Mouse (Mus musculus): ENCODE data around the gene Mbtps1. TPM values are rescaled to one million over a fixed set of nuclear protein-coding genes. Genes with fewer than 3 reads are reported as not detected.
A peak's percentile ranks its signal among the peaks of the same experiment; 100 is the strongest.

Gene Mbtps1
- 72.7 TPM for polyA plus RNA-seq (2012; fragmentation: generic; extraction: Trizol)
- long read RNA-seq, experiment 1, full-length matches to known transcripts, result 10 of 22 reads
- long read RNA-seq, experiment 1, partial matches to known transcripts, result 10 of 22 reads
- long read RNA-seq, experiment 1, other reads (novel, unspliced or antisense), result 2 of 22 reads
- long read RNA-seq, experiment 2, full-length matches to known transcripts, result 338 of 453 reads
- long read RNA-seq, experiment 2, partial matches to known transcripts, result 18 of 453 reads
- long read RNA-seq, experiment 2, other reads (novel, unspliced or antisense), result 97 of 453 reads

- peak within 1 kb of the TSS; percentile 98 for H3K4me3 ChIP-seq (ENCODE audit: insufficient read depth, poor library complexity, severe bottlenecking)
- peak within 1 kb of the TSS; percentile 96 for H3ac ChIP-seq (ENCODE audit: control insufficient read depth, insufficient read length, low read depth)
- H3K36me3 ChIP-seq (ENCODE audit: control insufficient read depth, insufficient read depth), result peaks cover 12% of the 10 kb centered on the region
- H3K27me3 ChIP-seq (ENCODE audit: control insufficient read depth, insufficient read depth, insufficient read length), result no peaks in the 10 kb centered on the region
- H3K79me3 ChIP-seq (ENCODE audit: low read depth), result peaks cover 44% of the 10 kb centered on the region
- TF ChIP-seq CTCF (IDR thresholded peaks at IDR 0.05; ENCODE audit: control insufficient read depth, insufficient read depth, insufficient read length) (no peak), CEBPB (IDR thresholded peaks at IDR 0.05; ENCODE audit: low read depth) (no peak), MYOD1 (IDR thresholded peaks at IDR 0.05; ENCODE audit: control insufficient read depth, insufficient read length, low read depth) (no peak), MYOG (IDR thresholded peaks at IDR 0.05; ENCODE audit: control insufficient read depth, extremely low read depth, insufficient read length) (no peak), MAX (IDR thresholded peaks at IDR 0.05) (peak; percentile 63), USF1 (IDR thresholded peaks at IDR 0.05; ENCODE audit: low read depth) (no peak)
- H3K79me2 ChIP-seq (ENCODE audit: control insufficient read depth, insufficient read depth), result peaks cover 46% of the 10 kb centered on the region
Measured at GRCm38 (mm10) chr8:119558603-119559401, at the start of gene Mbtps1. TSS of gene Mbtps1 (minus strand) at chr8:119558735.

- no peak overlapping the region for H3K4me3 ChIP-seq (ENCODE audit: insufficient read depth, poor library complexity, severe bottlenecking)
- H3K27me3 ChIP-seq (ENCODE audit: control insufficient read depth, insufficient read depth, insufficient read length), result no peaks in the 10 kb centered on the region
- H3K79me2 ChIP-seq (ENCODE audit: control insufficient read depth, insufficient read depth), result peaks cover 14% of the 10 kb centered on the region
- H3K79me3 ChIP-seq (ENCODE audit: low read depth), result peaks cover 4% of the 10 kb centered on the region
- TF ChIP-seq FOSL1 (IDR thresholded peaks at IDR 0.05; ENCODE audit: insufficient read depth, low read length, poor library complexity, severe bottlenecking) (no peak), MYOD1 (IDR thresholded peaks at IDR 0.05; ENCODE audit: control insufficient read depth, insufficient read length, low read depth) (no peak), MAX (IDR thresholded peaks at IDR 0.05) (no peak), USF1 (IDR thresholded peaks at IDR 0.05; ENCODE audit: low read depth) (no peak), MYOG (IDR thresholded peaks at IDR 0.05; ENCODE audit: control insufficient read depth, extremely low read depth, insufficient read length) (no peak), CEBPB (IDR thresholded peaks at IDR 0.05; ENCODE audit: low read depth) (no peak), CTCF (IDR thresholded peaks at IDR 0.05; ENCODE audit: control insufficient read depth, insufficient read depth, insufficient read length) (no peak)
- H3K36me3 ChIP-seq (ENCODE audit: control insufficient read depth, insufficient read depth), result peaks cover under 1% of the 10 kb centered on the region
- H3ac ChIP-seq (ENCODE audit: control insufficient read depth, insufficient read length, low read depth), result no peak overlapping the region
Measured at GRCm38 (mm10) chr8:119606224-119606623, 47.7 kb upstream of the Mbtps1 start.

- H3ac ChIP-seq (ENCODE audit: control insufficient read depth, insufficient read length, low read depth), result peak within 1 kb of the TSS; percentile 94
Measured at GRCm38 (mm10) chr8:119604996-119605395, 46.5 kb upstream of the Mbtps1 start, which contains the start of gene Taf1c. TSS of gene Taf1c (minus strand) at chr8:119605222.

GRCm38 (mm10) chr8:119604398-119604803, 45.9 kb upstream of the Mbtps1 start:
- peak overlapping the region; percentile 63 for H3K4me3 ChIP-seq (ENCODE audit: insufficient read depth, poor library complexity, severe bottlenecking)
- peaks cover 4% of the 10 kb centered on the region for H3K79me3 ChIP-seq (ENCODE audit: low read depth)
- TF ChIP-seq MYOD1 (IDR thresholded peaks at IDR 0.05; ENCODE audit: control insufficient read depth, insufficient read length, low read depth) (no peak), FOSL1 (IDR thresholded peaks at IDR 0.05; ENCODE audit: insufficient read depth, low read length, poor library complexity, severe bottlenecking) (no peak), CTCF (IDR thresholded peaks at IDR 0.05; ENCODE audit: control insufficient read depth, insufficient read depth, insufficient read length) (no peak), MAX (IDR thresholded peaks at IDR 0.05) (no peak), MYOG (IDR thresholded peaks at IDR 0.05; ENCODE audit: control insufficient read depth, extremely low read depth, insufficient read length) (no peak), USF1 (IDR thresholded peaks at IDR 0.05; ENCODE audit: low read depth) (no peak), CEBPB (IDR thresholded peaks at IDR 0.05; ENCODE audit: low read depth) (no peak)
- H3K27me3 ChIP-seq (ENCODE audit: control insufficient read depth, insufficient read depth, insufficient read length), result no peaks in the 10 kb centered on the region
- H3K36me3 ChIP-seq (ENCODE audit: control insufficient read depth, insufficient read depth), result peaks cover 4% of the 10 kb centered on the region
- H3K79me2 ChIP-seq (ENCODE audit: control insufficient read depth, insufficient read depth), result peaks cover 14% of the 10 kb centered on the region
- peak overlapping the region; percentile 94 for H3ac ChIP-seq (ENCODE audit: control insufficient read depth, insufficient read length, low read depth)

More at GRCm38 (mm10) chr8:119604996-119605395, 46.5 kb upstream of the Mbtps1 start, which contains the start of gene Taf1c:
- Histone ChIP-seq H3K27me3 (ENCODE audit: control insufficient read depth, insufficient read depth, insufficient read length) (no peaks in the 10 kb centered on the region), H3K79me2 (ENCODE audit: control insufficient read depth, insufficient read depth) (peaks cover 14% of the 10 kb centered on the region), H3K36me3 (ENCODE audit: control insufficient read depth, insufficient read depth) (peaks cover 4% of the 10 kb centered on the region), H3K79me3 (ENCODE audit: low read depth) (peaks cover 4% of the 10 kb centered on the region), H3K4me3 (ENCODE audit: insufficient read depth, poor library complexity, severe bottlenecking) (peak within 1 kb of the TSS; percentile 63)
- TF ChIP-seq FOSL1 (IDR thresholded peaks at IDR 0.05; ENCODE audit: insufficient read depth, low read length, poor library complexity, severe bottlenecking) (no peak), USF1 (IDR thresholded peaks at IDR 0.05; ENCODE audit: low read depth) (no peak), CTCF (IDR thresholded peaks at IDR 0.05; ENCODE audit: control insufficient read depth, insufficient read depth, insufficient read length) (peak; percentile 74), MAX (IDR thresholded peaks at IDR 0.05) (peak; percentile 82)

GRCm38 (mm10) chr8:119603771-119604170, 45.2 kb upstream of the Mbtps1 start:
- TF ChIP-seq MYOG (IDR thresholded peaks at IDR 0.05; ENCODE audit: control insufficient read depth, extremely low read depth, insufficient read length) (no peak), MAX (IDR thresholded peaks at IDR 0.05) (no peak), CTCF (IDR thresholded peaks at IDR 0.05; ENCODE audit: control insufficient read depth, insufficient read depth, insufficient read length) (no peak), MYOD1 (IDR thresholded peaks at IDR 0.05; ENCODE audit: control insufficient read depth, insufficient read length, low read depth) (no peak), CEBPB (IDR thresholded peaks at IDR 0.05; ENCODE audit: low read depth) (no peak), FOSL1 (IDR thresholded peaks at IDR 0.05; ENCODE audit: insufficient read depth, low read length, poor library complexity, severe bottlenecking) (no peak), USF1 (IDR thresholded peaks at IDR 0.05; ENCODE audit: low read depth) (no peak)
- no peak overlapping the region for H3ac ChIP-seq (ENCODE audit: control insufficient read depth, insufficient read length, low read depth)
- H3K79me3 ChIP-seq (ENCODE audit: low read depth), result peaks cover 4% of the 10 kb centered on the region
- peaks cover 14% of the 10 kb centered on the region for H3K79me2 ChIP-seq (ENCODE audit: control insufficient read depth, insufficient read depth)
- H3K36me3 ChIP-seq (ENCODE audit: control insufficient read depth, insufficient read depth), result peaks cover 4% of the 10 kb centered on the region
- no peak overlapping the region for H3K4me3 ChIP-seq (ENCODE audit: insufficient read depth, poor library complexity, severe bottlenecking)
- H3K27me3 ChIP-seq (ENCODE audit: control insufficient read depth, insufficient read depth, insufficient read length), result no peaks in the 10 kb centered on the region

Data from C2C12 (cell line).